Mouse (Mus musculus) erythroblast, embryonic 14.5 days (primary cell): ENCODE results near the gene Tvp23b. TPM values are rescaled to one million over a fixed set of nuclear protein-coding genes. Genes with fewer than 3 reads are reported as not detected.

ENCODE experiments used
- H3K27me3 ChIP-seq: 2 replicates; pipeline ENCODE4 v1.6.1; 2012; ENCODE audit warnings: inconsistent platforms; ENCODE audit not compliant: control insufficient read depth
- H3K36me3 ChIP-seq: 2 replicates; pipeline ENCODE4 v1.6.1; 2012; ENCODE audit warnings: mild to moderate bottlenecking, inconsistent platforms; ENCODE audit not compliant: control insufficient read depth
- H3K4me1 ChIP-seq: 2 replicates; pipeline ENCODE4 v1.6.1; 2012; ENCODE audit warnings: inconsistent platforms; ENCODE audit not compliant: control insufficient read depth
- H3K4me3 ChIP-seq: replicated peaks from 2 replicates; pipeline ENCODE3; 2012; ENCODE audit warnings: moderate library complexity, mild to moderate bottlenecking, inconsistent platforms
- H3K9me3 ChIP-seq: 2 replicates; pipeline ENCODE4 v1.6.1; 2012; ENCODE audit warnings: low read length, inconsistent platforms, mixed read lengths; ENCODE audit not compliant: control insufficient read depth
- GATA1 ChIP-seq: IDR thresholded peaks from 2 replicates; pipeline ENCODE4 v1.6.1; 2012; ENCODE audit warnings: low read length, inconsistent platforms, mixed read lengths
- TAL1 ChIP-seq: IDR thresholded peaks from 3 replicates; pipeline ENCODE4 v1.6.1; 2012; ENCODE audit warnings: low read length, inconsistent platforms, mixed read lengths
- polyA plus RNA-seq: library from polyadenylated mRNA; stranded (reverse); fragments of >175 nt; gene quantifications from 2 replicates; pipeline ENCODE4 v1.2.3, GENCODE M21; 2012

Gene Tvp23b
- not detected in 2 replicates for polyA plus RNA-seq

DNA sequence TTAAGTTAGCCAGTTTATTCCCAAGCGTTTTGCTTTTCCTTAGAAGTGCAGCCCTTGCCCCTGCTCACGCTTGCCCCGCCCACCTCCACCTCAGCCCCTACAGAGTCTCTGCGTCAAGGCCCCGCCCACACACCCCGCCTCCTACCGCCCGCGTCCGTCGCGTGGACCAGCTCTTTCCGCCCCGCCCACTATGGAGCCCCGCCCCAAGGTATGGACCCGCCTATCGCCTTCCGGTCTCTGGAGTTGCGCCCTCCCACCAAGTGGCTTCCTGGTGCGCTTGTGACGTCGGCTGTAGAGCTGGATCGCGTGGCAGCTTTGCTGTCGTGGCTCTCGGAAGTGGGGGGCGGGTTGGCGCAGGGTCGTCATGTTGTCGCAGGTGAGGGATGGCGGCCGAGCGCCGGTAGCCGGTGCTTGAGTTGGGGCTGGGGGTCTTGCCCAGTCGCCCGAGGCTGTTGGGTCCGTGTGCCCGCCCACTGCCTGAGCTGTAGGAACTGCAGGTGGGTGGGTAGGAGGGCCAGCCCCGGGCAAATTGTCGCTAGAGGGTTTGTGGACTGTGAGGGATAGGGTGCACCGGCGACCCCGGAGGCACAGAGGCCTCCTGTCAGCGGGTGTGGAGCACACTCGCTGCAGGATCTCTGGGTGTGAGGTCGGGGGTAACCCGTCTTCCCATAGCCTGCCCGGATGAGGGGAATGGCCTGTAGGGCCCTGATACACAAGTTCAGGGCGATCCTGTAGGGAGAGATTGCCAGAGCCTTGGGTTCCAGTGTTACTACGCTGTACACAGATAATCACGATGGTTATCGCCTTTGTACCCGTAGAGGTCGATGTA lies at the start of gene Tvp23b:
Gene Tvp23b, plus strand, starts transcription at position 236 of the 829 bp plus-strand sequence.
- Histone ChIP-seq H3K36me3 (peaks cover 8% of the 10 kb centered on the region; the same call in 1 of the 2 replicates), H3K27me3 (no peaks in the 10 kb centered on the region), H3K4me3 (peak within 1 kb of the TSS; percentile 88), H3K4me1 (peaks cover 12% of the 10 kb centered on the region), H3K9me3 (no peaks in the 10 kb centered on the region)
- TF ChIP-seq GATA1 (no peak), TAL1 (no peak)

DNA sequence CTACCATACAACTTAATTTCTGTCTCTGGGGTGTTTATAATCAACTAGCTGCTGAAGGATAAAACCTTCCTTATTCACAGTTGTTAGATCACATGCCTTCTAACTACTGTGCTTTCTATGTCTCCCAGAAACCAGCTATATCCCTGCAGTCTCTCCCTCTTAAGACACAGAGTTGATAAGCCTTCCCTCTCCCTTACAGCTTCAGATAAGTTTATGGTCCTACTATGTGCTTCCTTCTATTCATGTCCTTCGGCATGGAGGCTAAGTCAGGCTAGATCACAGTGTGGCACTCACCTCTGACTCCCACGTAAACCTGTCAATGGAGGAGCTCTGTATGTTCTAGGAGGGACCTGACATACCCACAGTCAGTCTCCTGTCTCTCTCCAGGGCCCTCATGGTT lies 48.9 kb upstream of the Tvp23b start:
- H3K27me3 ChIP-seq = no peaks in the 10 kb centered on the region
- H3K4me3 ChIP-seq = no peak overlapping the region
- H3K9me3 ChIP-seq = no peaks in the 10 kb centered on the region
- TF ChIP-seq TAL1 (no peak), GATA1 (no peak)
- no peaks in the 10 kb centered on the region for H3K4me1 ChIP-seq
- no peaks in the 10 kb centered on the region for H3K36me3 ChIP-seq

DNA sequence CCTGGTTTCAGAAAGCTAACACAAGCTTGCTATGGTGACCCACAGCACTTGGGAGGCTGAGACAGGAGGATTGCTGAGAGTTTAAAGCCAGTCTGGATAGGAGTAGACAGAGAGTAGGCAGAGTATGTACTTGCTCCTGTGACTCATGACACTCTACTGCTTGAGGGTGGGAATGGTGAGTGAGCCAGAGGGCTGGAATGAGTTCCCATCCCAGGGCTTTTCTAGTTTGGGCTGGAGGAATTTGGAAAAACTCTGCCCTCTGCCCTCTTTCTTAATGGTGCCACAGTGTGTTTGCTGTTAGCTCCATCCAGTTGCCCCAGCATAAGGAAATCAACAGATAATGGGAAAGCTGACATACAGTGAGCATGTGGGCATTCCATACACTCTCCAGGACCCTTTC lies 47.3 kb upstream of the Tvp23b start:
- H3K36me3 ChIP-seq = no peaks in the 10 kb centered on the region

DNA sequence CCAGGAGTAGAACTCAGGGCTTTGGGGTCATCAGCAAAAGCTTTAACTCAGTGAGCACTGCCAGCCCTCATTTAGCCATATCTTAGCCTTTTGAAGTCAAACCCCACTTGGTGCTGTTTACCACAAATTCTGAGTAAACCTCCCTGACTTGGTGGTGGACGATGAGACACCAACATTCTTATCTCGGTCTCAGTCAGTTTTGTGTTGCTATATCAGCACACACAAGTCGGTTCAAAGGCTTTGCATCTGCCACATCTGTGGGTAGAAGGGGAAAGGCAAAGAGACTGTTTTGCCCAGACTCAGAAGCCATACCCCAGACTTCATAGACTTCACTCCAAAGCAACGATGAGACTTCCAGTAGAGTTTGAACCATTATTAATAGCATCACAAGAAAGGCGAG lies 34.7 kb upstream of the Tvp23b start:
- H3K9me3 ChIP-seq = no peaks in the 10 kb centered on the region
- no peak overlapping the region for H3K4me3 ChIP-seq
- TF ChIP-seq GATA1 = no peak
- TF ChIP-seq TAL1 = no peak
- no peaks in the 10 kb centered on the region for H3K36me3 ChIP-seq
- no peaks in the 10 kb centered on the region for H3K27me3 ChIP-seq
- no peaks in the 10 kb centered on the region for H3K4me1 ChIP-seq

More for the DNA sequence above, 47.3 kb upstream of the Tvp23b start:
- Histone ChIP-seq H3K27me3 (no peaks in the 10 kb centered on the region), H3K9me3 (no peaks in the 10 kb centered on the region), H3K4me3 (no peak overlapping the region), H3K4me1 (no peaks in the 10 kb centered on the region)
- TF ChIP-seq TAL1 (no peak), GATA1 (no peak)

DNA sequence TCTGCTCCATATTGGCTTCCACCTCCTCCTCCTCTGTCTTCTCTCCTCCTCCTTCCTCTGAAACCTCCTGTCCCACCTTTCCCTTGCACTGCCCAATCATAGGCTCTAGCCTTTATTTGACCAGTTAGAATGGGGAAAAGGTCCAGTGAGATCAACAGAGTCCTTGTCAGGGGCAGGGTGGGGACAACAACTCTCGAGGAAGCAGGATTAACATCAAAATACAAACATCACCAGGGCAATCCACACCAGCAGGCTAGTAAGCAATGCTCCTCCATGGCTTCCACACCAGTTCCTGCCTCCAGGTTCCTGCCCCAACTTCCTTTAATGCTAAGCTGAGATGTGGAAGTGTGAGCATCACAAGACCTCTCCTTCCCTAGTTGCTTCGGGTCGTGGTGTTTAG lies 33.5 kb upstream of the Tvp23b start:
- H3K4me1 ChIP-seq = no peaks in the 10 kb centered on the region
- H3K9me3 ChIP-seq = no peaks in the 10 kb centered on the region
- H3K36me3 ChIP-seq = no peaks in the 10 kb centered on the region
- H3K27me3 ChIP-seq = no peaks in the 10 kb centered on the region
- H3K4me3 ChIP-seq = no peak overlapping the region
- no peak for TF ChIP-seq GATA1
- no peak for TF ChIP-seq TAL1

DNA sequence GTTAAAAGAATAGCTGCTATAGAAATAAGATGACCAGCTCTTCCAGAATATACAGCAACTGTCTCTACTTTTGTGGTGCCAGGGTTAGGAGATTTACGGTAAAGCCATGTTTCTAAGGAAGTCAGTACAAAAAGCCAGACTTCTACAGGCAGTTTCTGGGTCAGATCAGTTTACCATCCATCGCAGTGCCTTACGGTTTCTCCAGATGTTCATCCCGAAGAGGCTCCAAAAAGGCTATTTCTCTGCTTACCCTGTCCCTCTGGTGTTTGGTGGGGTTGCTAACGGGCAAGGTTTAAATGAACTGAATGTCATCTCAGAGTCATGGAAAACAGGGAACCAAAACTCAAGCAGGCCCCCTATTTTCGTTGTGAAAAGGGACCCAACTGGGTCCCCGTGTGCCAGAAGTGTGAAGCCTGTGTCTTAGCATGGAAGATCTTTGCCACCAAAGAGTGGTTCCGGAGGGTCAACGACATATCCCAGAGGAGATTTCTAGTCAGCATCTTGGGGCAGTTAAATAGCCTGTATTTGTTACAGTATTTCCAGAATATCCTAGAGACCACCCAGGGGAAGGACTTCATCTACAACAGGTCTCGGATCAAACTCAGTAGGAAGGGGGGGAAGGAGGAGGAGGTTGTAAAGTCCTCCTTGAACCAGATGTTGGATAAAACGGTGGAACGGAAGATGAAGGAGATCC lies 32.1 kb upstream of the Tvp23b start, which contains the start of gene Fbxw10:
Gene Fbxw10, plus strand, starts transcription at position 109 of the 694 bp plus-strand sequence.
- Histone ChIP-seq H3K27me3 (no peaks in the 10 kb centered on the region), H3K4me3 (no peak within 1 kb of the TSS), H3K9me3 (no peaks in the 10 kb centered on the region), H3K36me3 (no peaks in the 10 kb centered on the region), H3K4me1 (no peaks in the 10 kb centered on the region)
- TF ChIP-seq GATA1 = no peak
- no peak for TF ChIP-seq TAL1

DNA sequence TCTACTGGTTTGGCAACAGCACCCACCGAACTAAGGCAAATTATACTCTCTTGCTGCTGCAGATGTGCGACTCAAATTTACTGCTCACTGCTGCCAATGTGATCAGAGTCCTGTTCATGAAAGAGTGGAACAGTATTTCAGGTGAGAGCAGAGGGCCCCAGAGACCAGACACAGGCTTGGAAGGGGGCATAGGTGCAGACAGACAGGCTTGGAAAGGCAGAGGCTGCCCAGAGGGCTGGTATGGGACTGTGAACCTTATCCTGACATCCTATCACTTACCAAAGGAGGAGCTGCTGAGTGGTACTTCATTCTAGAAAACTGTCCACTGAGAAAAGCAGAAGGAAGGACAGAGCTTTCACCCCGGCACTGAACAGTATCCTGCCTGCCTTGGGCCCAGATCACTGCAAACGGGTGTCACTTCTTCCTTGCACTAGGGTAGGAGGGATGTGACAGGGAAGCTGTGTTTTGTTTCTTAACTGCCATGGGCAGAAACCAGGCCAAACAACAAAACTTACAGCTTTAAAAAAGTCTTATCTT lies 31.5 kb upstream of the Tvp23b start:
- Histone ChIP-seq H3K4me1 (no peaks in the 10 kb centered on the region), H3K4me3 (no peak overlapping the region), H3K9me3 (no peaks in the 10 kb centered on the region), H3K36me3 (no peaks in the 10 kb centered on the region), H3K27me3 (no peaks in the 10 kb centered on the region)
- TF ChIP-seq TAL1 (no peak), GATA1 (no peak)

DNA sequence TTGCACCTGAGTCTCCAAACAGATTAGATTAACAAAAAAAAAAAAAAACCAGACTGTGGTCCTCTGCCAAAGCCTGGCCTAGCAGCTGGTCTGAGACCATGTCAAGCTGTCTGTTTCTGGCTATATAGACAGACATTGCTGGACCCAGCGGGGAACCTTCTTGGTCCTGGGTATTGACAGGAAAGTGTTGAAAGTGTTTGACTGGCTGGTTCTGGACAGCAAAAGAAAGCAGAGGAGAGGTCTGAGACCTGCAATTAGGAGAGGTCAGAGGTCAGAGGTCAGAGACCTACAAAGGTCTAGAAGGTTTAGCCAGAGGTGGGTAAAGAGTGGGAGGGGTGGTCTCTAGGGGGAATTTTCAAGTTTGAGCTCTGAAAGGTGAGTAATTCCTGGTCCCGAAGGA lies 31.0 kb upstream of the Tvp23b start:
- H3K36me3 ChIP-seq = no peaks in the 10 kb centered on the region
- no peaks in the 10 kb centered on the region for H3K9me3 ChIP-seq
- H3K4me3 ChIP-seq = no peak overlapping the region
- TF ChIP-seq GATA1 = no peak
- no peak for TF ChIP-seq TAL1
- H3K27me3 ChIP-seq = no peaks in the 10 kb centered on the region
- H3K4me1 ChIP-seq = peaks cover 5% of the 10 kb centered on the region

DNA sequence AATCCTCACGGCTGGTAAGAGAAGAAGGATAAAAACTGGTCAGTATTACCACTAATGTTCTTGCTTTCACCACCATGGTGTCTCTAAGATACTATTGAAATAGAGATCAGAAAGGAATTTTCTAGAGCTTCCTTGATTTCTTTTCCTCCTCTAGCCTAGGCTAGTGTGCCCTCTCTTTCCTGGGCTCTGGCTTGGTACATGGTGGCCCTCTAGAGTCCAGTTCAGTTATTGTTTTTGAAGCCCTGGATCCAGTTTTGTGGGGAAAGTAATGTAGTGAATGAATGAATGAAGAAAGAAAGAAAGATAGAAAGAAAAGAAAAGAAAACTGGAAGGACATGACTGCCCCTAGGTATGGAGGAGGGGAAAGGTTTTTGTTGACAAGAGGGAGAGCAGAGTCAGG lies 28.1 kb upstream of the Tvp23b start:
- no peak for TF ChIP-seq TAL1
- TF ChIP-seq GATA1 = no peak
- Histone ChIP-seq H3K36me3 (no peaks in the 10 kb centered on the region), H3K27me3 (no peaks in the 10 kb centered on the region), H3K4me1 (peaks cover 13% of the 10 kb centered on the region), H3K4me3 (no peak overlapping the region), H3K9me3 (no peaks in the 10 kb centered on the region)
